Mouse (Mus musculus) erythroblast, embryonic 14.5 days (primary cell): ENCODE results near the gene Gm28729.

Experiments
- GATA1 ChIP-seq: IDR thresholded peaks from 2 replicates; pipeline ENCODE4 v1.6.1; 2012; ENCODE audit warnings: low read length, inconsistent platforms, mixed read lengths
- TAL1 ChIP-seq: IDR thresholded peaks from 3 replicates; pipeline ENCODE4 v1.6.1; 2012; ENCODE audit warnings: low read length, inconsistent platforms, mixed read lengths

DNA sequence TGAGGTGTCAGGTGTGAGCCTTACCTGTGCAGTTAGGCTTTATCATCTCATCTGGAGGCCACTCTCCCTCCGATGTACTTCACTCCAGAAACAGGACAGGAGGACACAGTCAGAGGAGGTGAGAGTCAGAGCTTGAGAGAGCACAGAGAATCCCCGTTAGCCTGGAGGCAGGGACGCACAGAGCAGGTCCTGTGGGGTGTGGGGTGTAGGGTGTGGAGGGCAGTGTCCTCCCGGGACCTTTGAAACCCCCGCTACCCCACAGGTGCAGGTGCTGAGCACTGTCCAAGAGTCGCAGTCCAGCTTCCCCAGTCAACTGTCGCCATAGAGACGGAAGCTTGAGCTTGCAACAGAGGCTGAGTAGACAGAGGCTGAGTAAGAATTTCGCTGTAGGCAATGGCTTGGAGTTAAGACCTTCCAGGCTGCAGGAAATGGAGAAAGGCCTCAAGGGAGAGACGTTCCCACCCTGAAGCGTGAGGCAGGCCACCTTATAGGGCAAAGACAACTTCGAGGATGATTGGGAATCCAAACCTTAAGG is at the start of gene Gm28729:
- no peak for TF ChIP-seq GATA1
- no peak for TF ChIP-seq TAL1
